Mouse (Mus musculus) lung, embryonic 16.5 days (tissue): ENCODE measurements at regions not wholly inside any gene's neighbourhood (a gene's known extent, or its start where the extent isn't known, plus 50 kb on each side); places are given as distances from the start of the nearest gene placed in this dataset.
A peak's percentile ranks its signal among the peaks of the same experiment; 100 is the strongest.

Experiments
- ATAC-seq: fragments of 200-750 bp; cut with Nextera tagmentation; 2 replicates; pipeline ENCODE4 v1.8.0; 2017; ENCODE audit warnings: low read depth, mild to moderate bottlenecking, moderate library complexity
- H3K27ac ChIP-seq: fragments of 300-500 bp; sonication (generic); 2 replicates; pipeline ENCODE4 v1.5.1; 2014; ENCODE audit warnings: mild to moderate bottlenecking, control low read depth, low read length
- H3K27me3 ChIP-seq: fragments of 300-500 bp; sonication (generic); 2 replicates; pipeline ENCODE4 v1.6.1; 2014; ENCODE audit warnings: low read depth, low read length, mixed read lengths; ENCODE audit not compliant: control insufficient read depth, insufficient read depth
- H3K36me3 ChIP-seq: fragments of 300-500 bp; sonication (generic); 2 replicates; pipeline ENCODE4 v1.6.1; 2014; ENCODE audit warnings: low read length; ENCODE audit not compliant: control insufficient read depth, insufficient read depth
- H3K4me1 ChIP-seq: fragments of 300-500 bp; sonication (generic); replicated peaks from 2 replicates; pipeline ENCODE4 v1.6.1; 2014; ENCODE audit warnings: low read length, mixed read lengths; ENCODE audit not compliant: control insufficient read depth, insufficient read depth
- H3K4me2 ChIP-seq: fragments of 300-500 bp; sonication (generic); 2 replicates; pipeline ENCODE4 v1.6.1; 2014; ENCODE audit warnings: low read depth, low read length, control low read depth
- H3K4me3 ChIP-seq: fragments of 300-500 bp; sonication (generic); 2 replicates; pipeline ENCODE4 v1.5.1; 2014; ENCODE audit warnings: mild to moderate bottlenecking, low read length, control low read depth
- H3K9ac ChIP-seq: fragments of 300-500 bp; sonication (generic); 2 replicates; pipeline ENCODE4 v1.6.1; 2014; ENCODE audit warnings: low read length, control low read depth
- H3K9me3 ChIP-seq: fragments of 300-500 bp; sonication (generic); 2 replicates; pipeline ENCODE4 v1.6.1; 2016; ENCODE audit warnings: low read length; ENCODE audit not compliant: control insufficient read depth
- WGBS: fragments of 180-500 bp; shearing (Covaris S2); extraction: QIAGEN DNeasy Blood & Tissue Kit; methylation state at CpG from one replicate; pipeline ENCODE4 v1.1.7; 2014; 5-methylcytosine and 5-hydroxymethylcytosine counted together

DNA sequence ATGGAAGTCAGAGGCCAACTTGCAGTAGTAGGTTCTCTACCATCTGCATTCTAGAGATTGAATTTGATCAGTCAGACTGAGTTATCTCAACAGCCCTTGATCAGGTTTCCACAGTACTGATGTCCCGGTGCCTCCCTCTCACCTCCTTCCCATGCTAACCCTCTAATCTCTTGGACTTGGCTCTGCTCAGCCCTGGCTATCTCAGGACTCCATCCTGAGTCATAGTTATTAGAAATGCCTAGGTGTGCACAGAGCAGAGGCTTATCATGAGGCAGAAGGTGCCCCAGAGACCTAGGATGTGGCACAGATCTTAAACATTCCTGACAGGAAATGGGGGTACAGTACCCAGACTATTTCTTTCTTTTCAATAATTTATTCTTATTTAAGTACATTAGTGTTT is 87.3 kb downstream of the Snrpe start:
- H3K9me3 ChIP-seq: no peaks in the 10 kb centered on the region
- 73% methylated on average over 1 of the region's 1 CpGs for WGBS
- H3K27ac ChIP-seq: no peak overlapping the region
- no peaks in the 10 kb centered on the region for H3K27me3 ChIP-seq
- ATAC-seq: no peak
- H3K36me3 ChIP-seq: no peaks in the 10 kb centered on the region
- no peak overlapping the region for H3K9ac ChIP-seq
- no peaks in the 10 kb centered on the region for H3K4me1 ChIP-seq
- H3K4me2 ChIP-seq: no peak overlapping the region
- no peak overlapping the region for H3K4me3 ChIP-seq

DNA sequence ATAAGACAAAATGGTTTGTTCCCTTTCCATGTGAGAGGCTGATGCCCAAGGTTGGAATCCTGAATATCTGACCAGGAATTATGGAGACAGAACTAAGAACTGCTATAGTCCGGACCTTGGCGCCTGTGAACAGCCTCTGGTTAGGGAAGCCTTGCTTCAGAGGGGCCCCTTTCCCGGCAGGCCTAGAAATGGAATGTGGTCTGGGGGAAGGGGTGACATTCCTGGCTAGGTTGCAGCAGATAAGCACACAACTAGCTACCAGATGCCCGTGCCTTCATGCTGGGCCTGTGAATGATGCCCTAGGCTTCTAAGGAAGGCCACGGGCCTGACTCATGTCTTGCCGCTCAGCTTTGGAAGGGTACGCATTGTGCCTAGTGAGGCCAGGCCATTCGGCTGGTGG is 89.4 kb downstream of the Snrpe start:
- H3K4me1 ChIP-seq: no peaks in the 10 kb centered on the region
- peak; percentile 36; the same call in 1 of the 2 replicates for ATAC-seq
- H3K36me3 ChIP-seq: no peaks in the 10 kb centered on the region
- no peak overlapping the region for H3K9ac ChIP-seq
- WGBS: 48% methylated on average over 8 of the region's 8 CpGs
- H3K9me3 ChIP-seq: no peaks in the 10 kb centered on the region
- H3K27ac ChIP-seq: no peak overlapping the region
- H3K4me3 ChIP-seq: no peak overlapping the region
- no peak overlapping the region for H3K4me2 ChIP-seq
- H3K27me3 ChIP-seq: no peaks in the 10 kb centered on the region

DNA sequence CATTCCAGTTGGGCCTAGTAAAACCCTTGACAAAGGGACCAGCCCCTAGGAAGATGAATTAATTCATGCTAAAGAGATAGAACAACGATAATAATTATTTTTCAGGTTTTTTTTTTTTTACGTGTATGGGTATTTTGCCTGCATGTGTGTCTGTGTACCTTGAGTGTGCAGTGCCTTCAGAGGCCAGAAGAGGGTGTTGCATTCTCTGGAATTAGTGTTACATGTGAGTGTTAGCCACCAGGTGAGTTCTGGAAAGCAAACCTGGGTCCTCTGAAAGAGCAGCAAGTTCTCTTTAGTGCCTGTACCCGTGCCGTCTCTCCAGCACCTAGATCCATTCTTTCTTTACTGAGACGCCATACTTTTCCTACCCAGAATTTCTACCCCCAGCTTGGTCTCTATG is 92.8 kb upstream of the Sox13 start:
- Histone ChIP-seq H3K9ac (no peak overlapping the region), H3K4me2 (no peak overlapping the region), H3K4me1 (no peaks in the 10 kb centered on the region), H3K4me3 (no peak overlapping the region), H3K36me3 (no peaks in the 10 kb centered on the region), H3K27ac (no peak overlapping the region), H3K9me3 (no peaks in the 10 kb centered on the region), H3K27me3 (no peaks in the 10 kb centered on the region)
- ATAC-seq: no peak
- 95% methylated on average over 5 of the region's 5 CpGs for WGBS

DNA sequence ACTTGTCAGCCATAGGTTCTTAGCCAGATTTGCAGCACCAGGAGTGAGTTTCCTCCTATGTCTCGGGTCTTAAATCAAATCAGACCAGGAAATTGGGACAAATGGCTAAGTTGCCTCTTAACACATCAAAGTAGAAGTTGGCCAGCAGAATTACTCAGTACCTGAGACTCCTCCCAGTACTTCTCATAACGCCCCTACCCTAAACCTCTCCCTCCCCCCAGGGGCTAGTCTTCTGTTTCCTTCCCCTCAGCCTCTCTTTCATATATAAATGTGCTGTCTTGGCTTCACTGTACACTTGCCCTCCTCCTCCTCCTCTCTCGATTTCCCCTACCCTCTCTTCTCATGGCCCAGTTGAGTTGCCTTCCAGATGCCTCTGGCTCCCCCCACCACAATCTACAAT is 79.9 kb upstream of the Sox13 start:
- 56% methylated on average over 3 of the region's 3 CpGs for WGBS
- no peak overlapping the region for H3K4me2 ChIP-seq
- H3K4me1 ChIP-seq: no peaks in the 10 kb centered on the region
- no peaks in the 10 kb centered on the region for H3K27me3 ChIP-seq
- H3K4me3 ChIP-seq: no peak overlapping the region
- H3K36me3 ChIP-seq: no peaks in the 10 kb centered on the region
- H3K9me3 ChIP-seq: no peaks in the 10 kb centered on the region
- H3K9ac ChIP-seq: no peak overlapping the region
- no peak for ATAC-seq
- H3K27ac ChIP-seq: no peak overlapping the region

DNA sequence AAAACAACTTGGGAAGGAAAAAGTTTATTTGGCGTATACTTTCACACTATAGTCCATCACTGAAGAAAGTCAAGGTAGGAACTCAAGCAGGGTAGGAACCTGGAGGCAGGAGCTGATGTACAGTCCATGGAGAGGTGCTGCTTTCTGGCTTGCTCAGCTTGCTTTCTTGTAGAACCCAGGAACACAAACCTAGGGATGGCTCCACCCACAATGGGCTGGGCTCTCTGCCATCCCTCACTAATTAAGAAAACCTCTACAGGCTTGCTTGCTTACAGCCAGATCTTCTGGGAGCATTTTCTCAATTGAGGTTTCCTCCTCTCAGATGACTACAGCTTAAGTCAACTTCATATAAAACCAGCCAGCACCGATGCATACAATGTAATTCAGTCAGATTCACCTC is 79.2 kb upstream of the Sox13 start:
- H3K27me3 ChIP-seq: no peaks in the 10 kb centered on the region
- H3K27ac ChIP-seq: no peak overlapping the region
- ATAC-seq: no peak
- H3K36me3 ChIP-seq: no peaks in the 10 kb centered on the region
- H3K9me3 ChIP-seq: no peaks in the 10 kb centered on the region
- no peaks in the 10 kb centered on the region for H3K4me1 ChIP-seq
- no peak overlapping the region for H3K9ac ChIP-seq
- H3K4me2 ChIP-seq: no peak overlapping the region
- no peak overlapping the region for H3K4me3 ChIP-seq
- 94% methylated on average over 2 of the region's 2 CpGs for WGBS

DNA sequence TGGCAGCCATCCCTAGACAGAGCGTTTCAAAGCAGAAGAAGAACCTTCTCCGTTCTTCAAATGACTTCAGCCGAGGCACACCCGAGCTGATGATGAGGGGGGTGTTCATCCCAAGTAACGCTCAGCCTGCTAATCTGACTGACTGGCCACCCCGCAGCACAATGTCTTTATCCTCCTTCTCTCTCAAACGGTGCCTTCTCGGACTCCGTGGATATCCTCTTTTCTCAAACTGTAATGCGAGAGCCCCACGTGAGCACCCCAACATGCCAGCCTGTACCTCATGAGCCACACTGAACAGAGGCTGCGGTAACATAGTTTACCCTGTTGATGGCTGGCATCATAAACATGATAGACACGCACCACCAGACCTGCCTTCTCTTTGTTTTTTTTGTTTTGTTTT is 76.8 kb upstream of the Sox13 start:
- Histone ChIP-seq H3K27ac (no peak overlapping the region), H3K9ac (no peak overlapping the region), H3K36me3 (no peaks in the 10 kb centered on the region), H3K4me3 (no peak overlapping the region), H3K4me1 (no peaks in the 10 kb centered on the region), H3K9me3 (no peaks in the 10 kb centered on the region), H3K27me3 (no peaks in the 10 kb centered on the region), H3K4me2 (no peak overlapping the region)
- no peak for ATAC-seq
- WGBS: 67% methylated on average over 13 of the region's 13 CpGs

DNA sequence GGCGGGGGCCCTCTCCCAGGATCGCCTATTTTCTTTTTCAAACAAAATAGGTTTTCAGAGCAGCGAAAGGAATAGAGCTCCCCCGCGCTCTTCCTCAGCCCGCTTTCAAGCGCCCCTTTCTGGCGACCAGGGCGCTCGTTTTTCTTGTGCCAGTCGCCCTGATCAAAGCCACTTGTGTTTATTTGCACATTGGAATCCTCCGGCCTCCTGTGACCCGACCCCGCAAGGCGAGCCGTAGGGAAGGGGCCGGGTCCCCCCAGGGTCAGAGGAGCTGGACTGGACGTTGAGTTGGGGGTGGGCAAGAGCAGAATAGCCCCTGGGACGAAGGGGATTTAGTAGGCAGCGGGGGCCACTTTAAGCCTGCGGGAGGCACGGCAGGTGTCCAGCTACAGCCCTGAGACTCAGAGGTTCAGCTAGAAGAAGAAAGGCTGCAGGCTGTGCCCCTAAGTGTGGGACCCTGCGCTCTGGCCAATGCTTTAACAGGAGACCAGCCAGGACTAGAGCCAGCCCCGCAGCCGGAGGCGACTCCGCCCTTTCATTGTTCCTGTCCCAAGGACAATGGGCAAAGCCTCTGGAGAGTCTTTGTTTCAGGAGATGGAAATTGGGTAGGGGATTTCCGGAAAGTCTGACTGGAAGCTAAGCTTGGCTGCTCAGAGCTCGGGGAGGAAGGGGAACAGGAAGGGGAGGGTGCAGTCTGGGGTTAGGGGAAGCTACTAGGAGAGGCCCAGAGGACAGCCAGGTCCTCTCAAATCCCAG is 69.0 kb upstream of the Sox13 start:
- Histone ChIP-seq H3K4me3 (peak overlapping the region; percentile 43), H3K27ac (peak overlapping the region; percentile 88), H3K27me3 (no peaks in the 10 kb centered on the region), H3K9me3 (no peaks in the 10 kb centered on the region), H3K9ac (peak overlapping the region; percentile 70), H3K36me3 (no peaks in the 10 kb centered on the region), H3K4me2 (peak overlapping the region; percentile 90), H3K4me1 (peaks cover 19% of the 10 kb centered on the region)
- WGBS: 2% methylated on average over 29 of the region's 29 CpGs
- ATAC-seq: peak; percentile 84

DNA sequence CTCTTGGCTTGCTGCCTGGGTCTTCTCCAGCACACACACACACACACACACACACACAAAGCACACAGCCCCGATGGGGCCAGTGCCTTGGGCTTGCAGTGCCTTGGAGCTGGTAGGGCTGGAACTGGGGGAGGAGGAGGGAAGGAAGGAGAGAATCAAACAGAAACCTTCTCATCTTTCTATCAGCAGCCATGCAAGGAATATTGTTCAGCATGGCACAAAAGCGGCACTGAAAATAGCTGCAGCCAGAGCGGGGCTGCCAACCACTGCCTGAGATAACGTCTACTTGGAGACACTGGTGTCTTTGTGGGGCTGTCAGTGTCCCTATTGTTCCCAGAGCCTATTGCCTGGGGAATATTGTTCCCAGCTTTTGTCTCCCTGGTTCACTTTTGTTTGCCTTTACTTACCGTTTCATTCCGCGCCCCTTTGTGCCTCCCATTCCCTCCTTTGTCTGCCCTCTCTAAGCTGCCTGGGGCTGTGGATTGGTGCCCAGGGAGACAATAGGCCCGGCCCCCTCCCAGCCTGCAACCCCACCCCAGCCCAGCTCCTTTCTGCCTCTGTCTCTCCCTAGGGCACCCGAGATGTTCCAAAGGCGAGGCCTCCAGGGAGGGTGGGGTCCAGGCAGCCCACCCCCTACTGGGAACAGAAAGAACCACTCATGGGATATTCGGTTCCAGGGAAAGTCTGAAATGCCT is 68.3 kb upstream of the Sox13 start:
- no peaks in the 10 kb centered on the region for H3K9me3 ChIP-seq
- peak; percentile 77 for ATAC-seq

DNA sequence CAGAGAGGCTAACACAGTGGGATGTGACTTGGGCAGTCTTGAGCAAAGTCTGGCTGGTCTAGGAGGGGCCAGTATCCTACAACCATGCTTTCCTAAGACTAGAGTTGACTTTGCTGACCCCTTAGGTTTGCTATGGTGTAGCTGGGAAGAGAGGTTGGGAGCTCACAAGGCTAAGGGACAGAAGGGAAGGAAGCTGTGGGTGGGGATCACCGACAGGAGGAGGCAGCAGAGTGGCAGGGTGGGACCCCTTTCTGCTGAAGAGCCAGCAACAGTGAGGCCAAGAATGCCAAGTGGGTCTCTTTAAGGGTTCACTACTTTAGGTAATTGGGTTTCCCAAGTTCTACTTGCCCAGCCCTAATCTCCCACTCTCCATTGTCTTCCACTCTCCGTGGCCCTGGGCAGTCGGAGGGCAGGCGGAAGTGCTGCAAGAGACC is 67.7 kb upstream of the Sox13 start:
- Histone ChIP-seq H3K4me3 (peak overlapping the region; percentile 43; the same call in 1 of the 2 replicates), H3K36me3 (no peaks in the 10 kb centered on the region), H3K4me2 (peak overlapping the region; percentile 90), H3K9me3 (no peaks in the 10 kb centered on the region), H3K9ac (peak overlapping the region; percentile 70; the same call in 1 of the 2 replicates), H3K27ac (peak overlapping the region; percentile 88), H3K4me1 (peaks cover 19% of the 10 kb centered on the region), H3K27me3 (no peaks in the 10 kb centered on the region)
- WGBS: 8% methylated on average over 4 of the region's 4 CpGs
- ATAC-seq: peak; percentile 69; the same call in 1 of the 2 replicates

More for the DNA sequence above, 68.3 kb upstream of the Sox13 start:
- peak overlapping the region; percentile 90 for H3K4me2 ChIP-seq
- WGBS: 4% methylated on average over 11 of the region's 11 CpGs
- no peaks in the 10 kb centered on the region for H3K27me3 ChIP-seq
- peak overlapping the region; percentile 70 for H3K9ac ChIP-seq
- no peaks in the 10 kb centered on the region for H3K36me3 ChIP-seq
- H3K27ac ChIP-seq: peak overlapping the region; percentile 88
- H3K4me3 ChIP-seq: peak overlapping the region; percentile 43
- H3K4me1 ChIP-seq: peaks cover 19% of the 10 kb centered on the region
